Mouse (Mus musculus) cortical plate, adult 2 months (tissue): Measurements from ENCODE around the gene Rab43.

Experiments used
- CTCF ChIP-seq: fragments of 200-500 bp; IDR thresholded peaks from 2 replicates; pipeline ENCODE4 v1.5.1; 2011; ENCODE audit warnings: mild to moderate bottlenecking, control low read depth, low read length; ENCODE audit not compliant: insufficient read depth; ENCODE audit errors: extremely low read depth
- POLR2A ChIP-seq: fragments of 200-500 bp; IDR thresholded peaks from 2 replicates; pipeline ENCODE4 v1.6.1; 2011; ENCODE audit warnings: mild to moderate bottlenecking, low read length, control low read depth; ENCODE audit not compliant: insufficient read depth; ENCODE audit errors: extremely low read depth

GRCm38 (mm10) chr6:87746059-87746458 is 65.9 kb downstream of the Rab43 start:
- TF ChIP-seq CTCF (no peak), POLR2A (no peak)
